Mouse (Mus musculus): ENCODE data around the gene Chn2.

Gene Chn2

GRCm38 (mm10) chr6:54076625-54077024 is 37.3 kb downstream of the Chn2 start:
- DNase-seq (ENCODE audit: low spot score): no peak

GRCm38 (mm10) chr6:54078269-54078668 is 38.9 kb downstream of the Chn2 start:
- no peak for DNase-seq (ENCODE audit: low spot score)

DNA sequence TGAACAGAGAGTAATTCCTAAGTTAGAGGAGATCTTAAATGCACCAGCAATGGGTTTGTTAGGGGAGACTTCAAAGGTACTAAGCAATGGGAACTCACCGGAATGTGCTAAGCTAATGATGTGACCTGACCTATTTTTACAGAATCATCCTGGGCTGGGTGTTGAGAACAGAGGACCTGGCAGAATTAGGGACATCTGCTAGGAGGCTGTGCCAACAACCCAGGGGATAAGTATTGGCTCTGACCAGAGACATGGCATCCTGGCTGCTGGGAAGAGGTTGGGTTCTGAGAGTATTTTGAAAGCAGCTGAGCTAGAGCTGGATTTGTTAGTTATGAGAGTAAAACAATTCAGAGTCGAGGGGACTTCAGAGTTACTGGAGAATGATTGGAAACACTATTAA is 40.5 kb downstream of the Chn2 start:
- no peak for DNase-seq (ENCODE audit: low spot score)

DNA sequence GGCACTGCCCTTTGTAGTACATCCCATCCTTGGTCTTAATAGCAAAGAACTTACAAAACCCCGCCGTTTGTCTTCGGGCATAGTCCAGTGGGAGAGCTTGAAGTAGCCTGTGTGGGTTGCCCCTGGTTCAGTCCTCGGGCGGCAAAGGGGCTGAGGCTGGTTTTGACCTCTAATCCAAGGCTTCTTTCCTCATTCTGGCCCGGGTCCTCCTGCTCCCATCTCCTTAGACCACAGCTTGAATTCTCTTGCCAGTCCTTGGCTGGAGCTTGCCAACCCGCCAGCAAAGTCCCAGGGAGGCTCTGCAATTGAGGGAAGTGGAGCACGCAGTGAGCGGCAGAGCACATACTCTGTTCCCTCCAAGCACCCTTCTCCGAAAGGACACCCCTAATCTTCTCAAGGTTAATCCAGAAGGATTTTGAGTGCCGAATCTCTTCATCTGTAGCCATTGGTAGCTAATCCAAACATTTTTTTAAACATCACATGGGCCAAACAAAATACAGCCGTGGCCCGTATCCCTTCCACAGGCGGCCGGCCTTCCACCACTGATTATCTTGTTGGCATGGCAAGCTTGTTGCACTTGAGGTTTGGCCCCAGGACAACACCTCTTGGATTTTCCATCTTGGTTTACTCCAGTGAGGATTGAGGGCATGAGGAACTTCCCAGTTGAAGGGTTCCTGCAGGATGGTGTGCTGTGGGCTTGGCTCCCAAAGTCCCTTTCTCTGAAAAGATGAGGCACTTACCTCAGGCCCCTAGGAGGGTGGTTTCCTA is 41.3 kb downstream of the Chn2 start:
- DNase-seq (ENCODE audit: low spot score): no peak

GRCm38 (mm10) chr6:54082576-54082975 is 43.2 kb downstream of the Chn2 start:
- no peak for DNase-seq (ENCODE audit: low spot score)

DNA sequence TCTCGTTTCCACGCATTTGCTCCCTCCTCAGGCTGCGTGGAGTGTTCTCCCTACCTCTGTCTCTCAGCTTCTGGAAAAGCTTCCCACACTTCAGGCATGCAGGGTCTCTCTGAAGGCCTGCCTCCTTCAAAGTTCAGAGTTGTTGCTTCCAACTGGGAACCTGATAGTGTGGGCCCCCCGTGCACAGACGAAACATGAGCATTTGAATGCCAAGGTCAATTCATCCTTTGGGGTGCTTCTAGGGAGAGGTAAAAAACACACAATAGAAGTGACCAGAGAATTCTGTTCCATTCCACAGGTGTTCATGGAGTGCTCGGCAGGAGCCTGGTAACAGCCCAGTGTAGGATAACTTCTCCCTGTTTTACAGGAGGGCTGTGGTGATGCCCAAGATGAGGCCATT is 44.7 kb downstream of the Chn2 start:
- DNase-seq (ENCODE audit: low spot score): no peak

DNA sequence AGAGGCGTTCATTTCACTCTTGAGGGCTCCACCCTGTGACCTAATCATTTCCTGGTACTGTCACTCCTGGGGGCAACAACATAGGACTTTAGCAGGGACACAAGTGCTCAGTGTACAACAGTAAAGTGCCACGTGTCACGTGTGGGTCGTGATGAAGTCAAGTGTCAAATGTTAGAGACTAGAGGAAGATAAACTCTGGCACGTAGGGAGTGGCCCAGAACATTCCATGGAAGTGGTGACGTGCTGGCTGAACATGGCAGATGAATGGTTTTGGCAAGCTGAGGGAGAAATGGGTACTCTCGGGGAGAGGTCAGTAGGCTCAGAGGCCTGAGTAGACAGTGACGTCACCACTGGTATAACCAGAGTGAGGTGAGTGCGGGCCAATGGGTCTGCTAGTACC is 45.7 kb downstream of the Chn2 start:
- DNase-seq (ENCODE audit: low spot score): no peak

DNA sequence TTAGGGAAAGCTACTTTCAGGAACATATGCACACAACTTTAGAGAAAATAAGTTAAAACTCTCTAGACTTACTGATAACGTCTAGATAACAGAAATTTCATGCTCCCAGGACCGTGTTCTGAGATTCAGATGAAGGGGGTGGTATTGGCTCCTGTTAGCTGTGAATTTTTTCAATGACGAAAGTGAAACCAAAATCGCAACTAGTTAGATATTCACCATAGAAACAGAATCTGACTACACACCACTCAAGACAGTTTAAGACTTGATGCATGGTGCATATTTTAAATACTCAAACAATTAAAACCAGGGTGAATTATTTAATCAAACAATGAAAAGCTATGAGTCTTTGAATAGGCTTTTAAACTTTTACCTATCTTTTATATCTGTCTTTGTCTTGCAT is 48.8 kb downstream of the Chn2 start:
- no peak for DNase-seq (ENCODE audit: low spot score)

DNA sequence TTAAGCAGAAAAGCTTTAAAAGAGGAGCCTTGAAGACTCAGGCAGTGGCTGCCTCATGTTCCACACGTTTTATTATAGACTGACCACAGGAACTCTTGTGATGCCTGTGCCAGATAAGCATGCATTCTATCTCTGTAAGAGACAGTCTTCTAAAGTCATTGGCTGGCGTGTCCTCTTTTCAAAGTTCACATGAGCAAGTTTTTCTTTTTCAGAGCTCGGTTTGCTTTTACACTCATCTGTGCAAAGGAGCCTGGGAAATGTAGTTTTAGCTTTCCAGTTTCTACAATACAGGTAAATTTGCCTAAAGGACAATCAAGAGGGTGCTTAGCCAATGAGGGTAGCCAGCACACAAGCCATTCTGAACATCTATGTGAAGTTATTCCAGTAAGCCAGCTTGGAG is 51.5 kb downstream of the Chn2 start:
- no peak for DNase-seq (ENCODE audit: low spot score)

DNA sequence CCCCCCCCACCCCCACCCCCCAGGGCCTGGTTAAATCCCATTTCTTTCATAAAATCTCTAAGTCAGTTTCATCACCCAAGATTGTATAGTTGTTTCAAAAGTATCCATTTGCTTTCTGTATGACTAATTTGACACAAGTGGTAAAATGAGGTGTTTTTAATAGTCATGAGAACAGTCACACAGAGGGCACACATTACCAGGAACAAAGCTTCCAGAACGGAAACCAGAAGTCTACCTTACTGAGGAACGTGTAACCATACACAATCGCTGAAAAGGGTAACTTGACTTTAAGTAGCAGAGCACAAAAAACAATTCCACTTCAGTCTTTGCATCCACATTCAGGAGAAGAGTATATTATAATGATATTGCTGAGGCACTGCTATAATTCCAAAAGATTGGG is 53.6 kb downstream of the Chn2 start:
- no peak for DNase-seq (ENCODE audit: low spot score)

GRCm38 (mm10) chr6:54096147-54096761 is 56.9 kb downstream of the Chn2 start:
- peak; percentile 28 for DNase-seq (ENCODE audit: low spot score)

- DNase-seq (ENCODE audit: low spot score): peak; percentile 23
These were observed 57.5 kb downstream of the Chn2 start for GRCm38 (mm10) chr6:54096836-54097235.

- DNase-seq (ENCODE audit: low spot score): no peak
These were observed 59.0 kb downstream of the Chn2 start for GRCm38 (mm10) chr6:54098339-54098738.

GRCm38 (mm10) chr6:54099659-54100058 is 60.3 kb downstream of the Chn2 start:
- DNase-seq (ENCODE audit: low spot score): no peak

DNA sequence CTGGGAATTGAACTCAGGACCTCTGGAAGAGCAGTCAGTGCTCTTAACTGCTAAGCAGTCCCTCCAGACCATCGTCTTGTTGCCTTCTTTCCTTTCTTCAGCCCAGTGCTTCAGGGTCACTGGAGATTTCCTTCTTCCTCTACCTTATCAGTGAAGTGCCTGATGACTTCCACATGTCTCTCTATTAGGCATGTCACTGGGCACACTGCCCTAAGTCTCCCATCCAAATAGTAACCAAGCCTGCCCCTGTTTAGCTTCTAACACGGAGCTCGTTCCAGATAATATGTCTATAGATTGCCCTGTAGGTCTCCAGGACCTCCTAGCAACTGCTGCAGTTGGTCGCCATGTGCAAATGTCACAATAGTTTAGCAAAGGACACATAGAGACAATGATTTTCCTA is 62.9 kb downstream of the Chn2 start:
- no peak for DNase-seq (ENCODE audit: low spot score)

DNA sequence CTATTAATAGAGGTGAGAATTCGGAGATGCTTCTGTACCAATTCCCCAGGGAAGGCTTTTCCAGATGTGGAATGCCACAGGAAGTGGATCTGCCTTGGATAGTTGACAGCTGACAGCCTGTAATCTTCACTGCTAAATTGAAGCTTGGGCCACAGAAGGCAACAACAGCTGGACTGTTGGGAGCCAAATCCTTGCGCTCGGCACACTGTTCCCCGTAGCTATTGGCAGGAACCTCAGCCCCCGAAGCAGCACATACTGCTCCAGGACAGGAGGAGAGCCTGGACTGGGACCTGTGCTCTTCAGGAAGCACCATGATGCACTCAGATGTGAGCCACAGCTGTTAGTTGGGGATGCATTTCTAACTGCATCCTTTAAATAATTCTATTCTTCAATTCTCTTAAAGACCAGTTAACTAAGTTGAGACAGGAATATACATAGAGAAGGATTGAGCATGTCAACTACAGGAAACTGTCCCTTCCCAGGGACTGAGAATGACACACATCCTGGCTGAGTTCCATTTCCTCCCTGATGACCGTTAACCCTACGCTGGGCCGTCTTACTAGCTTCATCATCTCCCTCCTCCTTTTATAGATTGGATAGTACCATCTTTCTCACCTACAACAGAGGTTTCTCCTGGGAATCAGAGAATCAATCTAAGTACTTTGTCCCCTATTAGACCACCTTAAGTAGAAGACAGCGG is 64.1 kb downstream of the Chn2 start:
- DNase-seq (ENCODE audit: low spot score): no peak

- no peak for DNase-seq (ENCODE audit: low spot score)
These were observed 72.1 kb downstream of the Chn2 start for GRCm38 (mm10) chr6:54111416-54111984.

DNA sequence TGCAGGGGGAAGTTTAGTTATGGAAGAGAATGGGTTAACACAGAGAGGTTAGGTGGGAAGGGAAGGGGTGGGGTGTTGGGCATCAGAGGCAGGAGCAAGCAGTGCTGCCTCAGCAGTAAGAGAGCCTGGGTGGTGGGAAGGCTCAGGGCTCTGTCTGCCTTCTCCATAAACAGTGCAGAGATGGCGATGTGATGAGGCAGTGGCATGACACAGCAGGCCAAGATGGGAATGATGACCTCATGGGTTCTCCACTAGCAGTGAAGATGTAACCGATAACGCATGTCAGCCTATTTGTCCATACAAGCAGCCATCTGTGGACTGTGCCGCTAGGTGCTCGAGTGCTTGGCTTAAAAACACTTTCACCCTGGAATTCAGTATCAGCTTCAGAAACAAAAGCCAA is 74.0 kb downstream of the Chn2 start:
- no peak for DNase-seq (ENCODE audit: low spot score)

GRCm38 (mm10) chr6:54114412-54114811 is 75.1 kb downstream of the Chn2 start:
- DNase-seq (ENCODE audit: low spot score): no peak

DNA sequence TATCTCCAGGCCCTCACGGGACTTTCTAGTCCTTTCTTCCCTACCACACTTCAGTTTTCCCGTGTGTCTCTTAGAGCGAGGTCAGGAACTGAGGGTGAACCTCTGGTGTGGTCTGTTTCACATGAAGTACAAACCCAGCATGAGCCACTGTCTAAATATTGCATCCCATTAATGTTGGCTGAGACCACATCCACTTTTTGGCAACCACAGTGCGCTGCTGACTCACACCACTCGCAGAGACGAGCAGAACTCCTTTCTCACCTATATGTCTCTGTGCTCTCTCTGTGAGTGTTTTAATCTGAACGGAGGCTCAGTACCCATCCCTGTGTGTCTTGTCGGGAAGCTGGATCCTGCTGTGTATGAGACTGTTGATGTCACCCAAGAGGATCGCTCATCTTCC is 76.9 kb downstream of the Chn2 start:
- DNase-seq (ENCODE audit: low spot score): no peak

- no peak for DNase-seq (ENCODE audit: low spot score)
These were observed 77.7 kb downstream of the Chn2 start for GRCm38 (mm10) chr6:54117001-54117591.

DNA sequence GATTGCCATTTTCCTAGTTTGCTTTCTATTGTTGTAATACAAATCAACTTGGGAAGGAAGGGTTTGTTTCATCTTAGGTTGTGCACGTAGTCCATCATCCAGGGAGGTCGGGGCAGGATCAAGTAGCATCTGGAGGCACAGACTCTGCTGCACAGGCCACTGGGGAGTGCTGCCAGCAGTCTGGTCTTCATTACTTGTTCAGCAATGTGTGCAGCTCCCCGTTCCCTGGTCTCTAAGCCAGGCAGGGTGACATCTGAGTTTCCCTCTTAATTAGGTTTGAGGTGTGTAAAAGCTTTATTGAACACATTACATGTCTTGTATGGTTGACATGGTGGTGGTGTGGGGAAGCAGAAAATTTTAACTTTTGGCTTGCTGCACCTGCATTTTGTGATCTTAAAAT is 79.0 kb downstream of the Chn2 start:
- DNase-seq (ENCODE audit: low spot score): no peak

DNA sequence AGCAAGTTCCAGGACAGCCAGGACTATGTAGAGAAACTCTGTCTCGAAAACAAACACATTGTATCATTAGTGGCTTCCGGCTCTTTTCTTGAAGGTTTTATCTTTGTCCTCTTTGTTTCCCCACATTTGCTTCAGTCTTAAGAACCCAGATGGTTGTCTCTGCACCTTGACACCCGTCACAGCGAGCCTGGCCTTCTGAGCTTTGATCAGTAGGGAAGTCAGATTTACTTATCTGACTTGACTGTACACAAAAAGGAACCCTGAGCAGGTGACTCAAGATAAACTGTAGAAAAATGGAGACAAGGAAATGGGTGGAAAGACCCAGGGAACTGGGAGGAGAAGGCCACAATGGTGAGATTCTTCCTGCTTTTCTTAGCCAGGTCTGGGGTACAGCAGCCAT is 79.5 kb downstream of the Chn2 start:
- DNase-seq (ENCODE audit: low spot score): no peak
